Mouse (Mus musculus) forebrain, embryonic 11.5 days (tissue): ENCODE results near the gene Gm5414. TPM values are rescaled to one million over a fixed set of nuclear protein-coding genes. Genes with fewer than 3 reads are reported as not detected.

Source experiments
- ATAC-seq: fragments of 200-750 bp; cut with Nextera tagmentation; replicated peaks from 2 replicates; pipeline ENCODE4 v1.8.0; 2017; ENCODE audit warnings: moderate TSS enrichment; ENCODE audit not compliant: low FRiP score
- DNase-seq: peaks from one replicate; pipeline ENCODE4 v3.0.0-alpha.2; 2017; ENCODE audit warnings: low spot score
- H3K27ac ChIP-seq: fragments of 300-500 bp; sonication (generic); 2 replicates; pipeline ENCODE4 v1.5.1; 2014; ENCODE audit warnings: low read depth, low read length
- H3K27me3 ChIP-seq: fragments of 300-500 bp; sonication (generic); 2 replicates; pipeline ENCODE4 v1.6.1; 2014; ENCODE audit warnings: mild to moderate bottlenecking, low read length, mixed read lengths; ENCODE audit not compliant: control insufficient read depth, insufficient read depth
- H3K36me3 ChIP-seq: fragments of 300-500 bp; sonication (generic); 2 replicates; pipeline ENCODE4 v1.6.1; 2014; ENCODE audit warnings: mild to moderate bottlenecking, low read length, moderate library complexity, mixed read lengths; ENCODE audit not compliant: control insufficient read depth, insufficient read depth
- H3K4me1 ChIP-seq: fragments of 300-500 bp; sonication (generic); replicated peaks from 2 replicates; pipeline ENCODE4 v1.6.1; 2014; ENCODE audit warnings: low read length, mixed read lengths; ENCODE audit not compliant: control insufficient read depth, insufficient read depth
- H3K4me2 ChIP-seq: fragments of 300-500 bp; sonication (generic); 2 replicates; pipeline ENCODE4 v1.6.1; 2014; ENCODE audit warnings: low read depth, mild to moderate bottlenecking, low read length, moderate library complexity, mixed read lengths; ENCODE audit not compliant: severe bottlenecking
- H3K4me3 ChIP-seq: fragments of 300-500 bp; sonication (generic); 2 replicates; pipeline ENCODE4 v1.5.1; 2014; ENCODE audit warnings: low read depth, low read length
- H3K9ac ChIP-seq: fragments of 300-500 bp; sonication (generic); 2 replicates; pipeline ENCODE4 v1.6.1; 2014; ENCODE audit warnings: low read length
- H3K9me3 ChIP-seq: fragments of 300-500 bp; sonication (generic); 2 replicates; pipeline ENCODE4 v1.6.1; 2016; ENCODE audit warnings: low read length, mixed read lengths; ENCODE audit not compliant: control insufficient read depth
- WGBS: fragments of 180-500 bp; shearing (Covaris S2); extraction: QIAGEN DNeasy Blood & Tissue Kit; methylation state at CpG from one replicate; pipeline ENCODE4 v1.1.7; 2014; 5-methylcytosine and 5-hydroxymethylcytosine counted together
- polyA plus RNA-seq: library from polyadenylated mRNA; unstranded; fragments of >200 nt; fragmentation: Nextera tagmentation; extraction: Ambion mirVana; gene quantifications from 2 replicates; pipeline ENCODE4 v1.2.1, GENCODE M21; 2014

Gene Gm5414
- polyA plus RNA-seq: not detected in 2 replicates

GRCm38 (mm10) chr15:101627884-101628283 lies at the start of gene Gm5414:
TSS of gene Gm5414 (minus strand) at chr15:101628188.
- Histone ChIP-seq H3K4me2 (no peak within 1 kb of the TSS), H3K36me3 (no peaks in the 10 kb centered on the region), H3K9ac (no peak within 1 kb of the TSS), H3K27ac (no peak within 1 kb of the TSS), H3K4me3 (no peak within 1 kb of the TSS), H3K27me3 (no peaks in the 10 kb centered on the region), H3K4me1 (no peaks in the 10 kb centered on the region), H3K9me3 (no peaks in the 10 kb centered on the region)
- ATAC-seq (no peak), DNase-seq (no peak)
- 81% methylated on average over 2 of the region's 2 CpGs for WGBS

GRCm38 (mm10) chr15:101675978-101676377 lies 48.0 kb upstream of the Gm5414 start:
- Histone ChIP-seq H3K4me2 (no peak overlapping the region), H3K27ac (no peak overlapping the region), H3K27me3 (no peaks in the 10 kb centered on the region), H3K4me1 (no peaks in the 10 kb centered on the region), H3K9ac (no peak overlapping the region), H3K4me3 (no peak overlapping the region), H3K36me3 (no peaks in the 10 kb centered on the region), H3K9me3 (no peaks in the 10 kb centered on the region)
- 90% methylated on average over 1 of the region's 1 CpGs for WGBS
- ATAC-seq (no peak), DNase-seq (no peak)

GRCm38 (mm10) chr15:101652736-101653265 lies 24.8 kb upstream of the Gm5414 start:
- H3K4me2 ChIP-seq: no peak overlapping the region
- H3K27ac ChIP-seq: no peak overlapping the region
- H3K9ac ChIP-seq: no peak overlapping the region
- H3K4me1 ChIP-seq: no peaks in the 10 kb centered on the region
- DNase-seq (no peak), ATAC-seq (no peak)
- H3K36me3 ChIP-seq: no peaks in the 10 kb centered on the region
- no peaks in the 10 kb centered on the region for H3K27me3 ChIP-seq
- H3K4me3 ChIP-seq: no peak overlapping the region
- WGBS: 91% methylated on average over 5 of the region's 5 CpGs
- H3K9me3 ChIP-seq: no peaks in the 10 kb centered on the region

- H3K4me2 ChIP-seq: no peak within 1 kb of the TSS
- no peak within 1 kb of the TSS for H3K9ac ChIP-seq
- ATAC-seq: no peak
- no peak for DNase-seq
- H3K9me3 ChIP-seq: no peaks in the 10 kb centered on the region
- no peak within 1 kb of the TSS for H3K4me3 ChIP-seq
- no peaks in the 10 kb centered on the region for H3K36me3 ChIP-seq
- no peaks in the 10 kb centered on the region for H3K4me1 ChIP-seq
- no peaks in the 10 kb centered on the region for H3K27me3 ChIP-seq
- H3K27ac ChIP-seq: no peak within 1 kb of the TSS
- WGBS: 88% methylated on average over 3 of the region's 3 CpGs
These were observed 19.3 kb upstream of the Gm5414 start, which contains the start of gene Gm5478 for GRCm38 (mm10) chr15:101647280-101647679. TSS of gene Gm5478 (minus strand) at chr15:101647380.

GRCm38 (mm10) chr15:101599123-101599522 lies 28.9 kb downstream of the Gm5414 start:
- no peak for DNase-seq
- no peak overlapping the region for H3K27ac ChIP-seq
- H3K9ac ChIP-seq: no peak overlapping the region
- no peak overlapping the region for H3K4me3 ChIP-seq
- H3K9me3 ChIP-seq: no peaks in the 10 kb centered on the region
- no peaks in the 10 kb centered on the region for H3K4me1 ChIP-seq
- no peak overlapping the region for H3K4me2 ChIP-seq
- no peaks in the 10 kb centered on the region for H3K36me3 ChIP-seq
- no peak for ATAC-seq
- no peaks in the 10 kb centered on the region for H3K27me3 ChIP-seq
- 71% methylated on average over 6 of the region's 6 CpGs for WGBS

- Histone ChIP-seq H3K4me2 (no peak overlapping the region), H3K9me3 (no peaks in the 10 kb centered on the region), H3K36me3 (no peaks in the 10 kb centered on the region), H3K27ac (no peak overlapping the region), H3K27me3 (no peaks in the 10 kb centered on the region), H3K9ac (no peak overlapping the region), H3K4me1 (no peaks in the 10 kb centered on the region), H3K4me3 (no peak overlapping the region)
- no peak for DNase-seq
- ATAC-seq: no peak
- 82% methylated on average over 10 of the region's 10 CpGs for WGBS
These were observed 39.8 kb downstream of the Gm5414 start for GRCm38 (mm10) chr15:101588216-101588615.

- DNase-seq (no peak), ATAC-seq (no peak)
- Histone ChIP-seq H3K27me3 (no peaks in the 10 kb centered on the region), H3K4me3 (no peak overlapping the region), H3K9me3 (no peaks in the 10 kb centered on the region), H3K9ac (no peak overlapping the region), H3K36me3 (no peaks in the 10 kb centered on the region), H3K27ac (no peak overlapping the region), H3K4me1 (no peaks in the 10 kb centered on the region), H3K4me2 (no peak overlapping the region)
- 58% methylated on average over 2 of the region's 2 CpGs for whole genome bisulfite sequencing
These were observed 43.5 kb downstream of the Gm5414 start for GRCm38 (mm10) chr15:101584456-101584855.

- ATAC-seq (no peak), DNase-seq (no peak)
- Histone ChIP-seq H3K27me3 (no peaks in the 10 kb centered on the region), H3K9me3 (no peaks in the 10 kb centered on the region), H3K36me3 (no peaks in the 10 kb centered on the region), H3K4me1 (no peaks in the 10 kb centered on the region), H3K9ac (no peak overlapping the region), H3K4me2 (no peak overlapping the region), H3K4me3 (no peak overlapping the region), H3K27ac (no peak overlapping the region)
- WGBS: 79% methylated on average over 8 of the region's 8 CpGs
These were observed 44.6 kb downstream of the Gm5414 start for GRCm38 (mm10) chr15:101583211-101583965.

- Histone ChIP-seq H3K27me3 (no peaks in the 10 kb centered on the region), H3K9ac (no peak overlapping the region), H3K36me3 (no peaks in the 10 kb centered on the region), H3K9me3 (no peaks in the 10 kb centered on the region), H3K4me1 (no peaks in the 10 kb centered on the region), H3K4me3 (no peak overlapping the region), H3K27ac (no peak overlapping the region), H3K4me2 (no peak overlapping the region)
- DNase-seq: no peak
- no peak for ATAC-seq
- 85% methylated on average over 3 of the region's 3 CpGs for WGBS
These were observed 46.3 kb downstream of the Gm5414 start for GRCm38 (mm10) chr15:101581701-101582100.
